Mouse (Mus musculus) liver, postnatal 0 days (tissue): Measurements from ENCODE around the gene Jmjd6.

Experiments
- CTCF ChIP-seq: sonication (generic); IDR thresholded peaks from 2 replicates; pipeline ENCODE4 v1.5.1; 2016; ENCODE audit warnings: antibody characterized with exemption, low read depth
- EP300 ChIP-seq: IDR thresholded peaks from 2 replicates; pipeline ENCODE4 v1.6.1; 2016; ENCODE audit warnings: antibody characterized with exemption, low read depth, mild to moderate bottlenecking

DNA sequence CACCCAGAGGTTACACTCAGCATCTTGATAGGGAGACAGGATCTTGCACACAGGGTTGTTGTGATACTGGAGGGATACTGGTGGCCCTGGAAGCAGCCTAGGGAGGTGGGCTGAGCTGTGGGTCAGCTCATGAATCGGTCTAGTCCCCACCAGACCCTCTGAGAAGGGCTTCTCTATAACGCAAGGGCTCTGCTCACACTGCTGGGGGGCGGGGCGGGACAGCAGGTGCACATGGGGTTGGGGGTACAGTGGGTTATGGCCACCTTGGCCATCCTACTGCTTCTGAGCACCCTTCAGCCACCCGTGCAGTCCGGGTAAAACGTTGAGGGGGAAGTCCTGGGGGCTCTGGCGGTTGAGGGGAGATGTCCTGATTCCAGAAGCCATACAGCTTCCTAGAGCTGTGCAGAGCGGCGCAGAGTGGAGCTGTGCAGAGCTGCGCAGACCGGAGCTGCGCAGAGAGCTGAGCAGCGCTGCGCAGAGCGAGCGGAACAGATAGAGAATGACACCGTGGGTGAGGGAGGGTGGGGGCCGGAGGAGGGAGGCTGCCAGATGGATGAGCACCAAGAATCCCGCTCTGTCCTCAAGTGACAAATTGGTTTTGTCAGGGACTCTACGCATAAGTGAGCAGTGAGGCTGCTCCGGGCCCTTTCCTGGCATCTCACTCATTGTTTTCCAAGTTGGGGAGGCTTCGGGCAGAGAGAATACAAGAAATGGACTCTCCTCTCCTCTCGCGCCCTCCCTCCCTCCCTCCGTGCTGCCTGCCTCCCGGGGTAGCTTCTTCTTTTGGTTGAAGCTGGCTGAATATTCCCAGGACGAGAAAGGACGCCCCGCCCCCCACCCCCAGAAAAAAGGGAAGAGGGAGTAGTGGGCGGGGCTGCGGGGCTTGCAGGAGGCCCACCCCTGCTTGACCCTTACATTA, 32.0 kb downstream of the Jmjd6 start:
- TF ChIP-seq EP300 (no peak), CTCF (no peak)
